Mouse (Mus musculus): ENCODE results near the gene Ltn1. TPM values are rescaled to one million over a fixed set of nuclear protein-coding genes. Genes with fewer than 3 reads are reported as not detected.

The Ltn1 gene
- polyA plus RNA-seq (2012; rRNA removed): 9.8 and 11.1 TPM in 2 replicates

DNA sequence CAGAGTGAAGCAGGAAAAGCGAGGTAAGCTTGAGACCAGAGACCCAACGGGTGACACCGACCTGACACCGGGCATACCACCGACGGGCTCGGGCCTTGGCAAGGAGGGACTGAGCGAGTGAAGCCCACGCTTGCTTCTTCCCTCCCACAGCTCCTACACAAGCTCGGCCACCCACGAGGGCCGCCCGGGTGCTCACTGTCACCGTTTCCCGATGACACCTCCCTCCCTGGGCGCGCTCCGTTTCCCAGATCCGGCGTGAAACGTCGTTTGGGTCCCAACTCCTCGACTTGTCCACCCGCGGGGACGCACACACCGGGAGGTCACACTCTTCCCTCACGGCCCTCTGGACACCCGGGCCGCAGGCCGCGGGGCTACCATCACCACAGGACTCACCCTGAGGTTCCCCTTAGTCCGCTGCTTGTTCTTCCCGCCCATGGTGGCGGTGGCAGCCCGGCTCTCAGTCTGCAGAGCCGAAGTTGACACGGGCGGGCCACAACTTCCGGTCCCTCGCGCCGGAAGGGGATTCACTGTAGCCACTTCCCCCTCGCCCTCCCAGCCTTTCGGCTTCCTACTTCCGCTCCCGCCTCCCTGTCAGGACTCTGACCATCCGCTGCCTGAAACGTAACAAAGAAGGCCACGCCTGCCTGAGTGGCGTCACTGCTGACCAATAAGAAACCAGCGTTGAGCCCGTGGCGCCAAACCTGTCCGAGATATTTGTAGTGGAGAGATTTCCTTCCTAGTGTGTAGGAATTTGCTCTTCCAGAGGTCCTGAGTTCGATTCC, at the start of gene Ltn1:
TSS of gene Ltn1 (minus strand) at position 580 of the 782 bp plus-strand sequence.
- H3K36me3 ChIP-seq (ENCODE audit: control insufficient read depth, insufficient read depth, low read length): no peaks in the 10 kb centered on the region
- H3K27ac ChIP-seq (ENCODE audit: control insufficient read depth, insufficient read depth, low read length): no peak within 1 kb of the TSS
- WGBS: under 1% methylated on average over 56 of the region's 56 CpGs
- no peak for TF ChIP-seq CTCF (IDR thresholded peaks at IDR 0.05; ENCODE audit: borderline replicate concordance, control insufficient read depth, extremely low read depth, insufficient read depth, low read length, poor library complexity)
- TF ChIP-seq POLR2A (IDR thresholded peaks at IDR 0.05; ENCODE audit: control insufficient read depth, extremely low read depth, insufficient read depth, low read length, poor library complexity): 0 out of 2 replicates have a peak, but pooled peaks have one; percentile 44
- peak within 1 kb of the TSS; percentile 84 for H3K4me3 ChIP-seq (ENCODE audit: control insufficient read depth, insufficient read depth, low read length)
- no peaks in the 10 kb centered on the region for H3K27me3 ChIP-seq (ENCODE audit: control insufficient read depth, insufficient read depth, low read length)
- H3K4me1 ChIP-seq (replicated peaks; ENCODE audit: control insufficient read depth, insufficient read depth, low read length): peaks cover 4% of the 10 kb centered on the region
- DNase-seq: peak; percentile 96

GRCm38 (mm10) chr16:87470579-87470978, 38.2 kb upstream of the Ltn1 start:
- 94% methylated on average over 4 of the region's 4 CpGs for WGBS
- Histone ChIP-seq H3K36me3 (ENCODE audit: control insufficient read depth, insufficient read depth, low read length) (peaks cover 79% of the 10 kb centered on the region), H3K27me3 (ENCODE audit: control insufficient read depth, insufficient read depth, low read length) (no peaks in the 10 kb centered on the region), H3K4me1 (replicated peaks; ENCODE audit: control insufficient read depth, insufficient read depth, low read length) (no peaks in the 10 kb centered on the region), H3K4me3 (ENCODE audit: control insufficient read depth, insufficient read depth, low read length) (no peak overlapping the region), H3K27ac (ENCODE audit: control insufficient read depth, insufficient read depth, low read length) (no peak overlapping the region)
- no peak for TF ChIP-seq CTCF (IDR thresholded peaks at IDR 0.05; ENCODE audit: borderline replicate concordance, control insufficient read depth, extremely low read depth, insufficient read depth, low read length, poor library complexity)
- no peak for DNase-seq

GRCm38 (mm10) chr16:87458752-87459151, 26.3 kb upstream of the Ltn1 start:
- no peak overlapping the region for H3K4me3 ChIP-seq (ENCODE audit: control insufficient read depth, insufficient read depth, low read length)
- peaks cover 10% of the 10 kb centered on the region for H3K4me1 ChIP-seq (replicated peaks; ENCODE audit: control insufficient read depth, insufficient read depth, low read length)
- peaks cover 24% of the 10 kb centered on the region for H3K36me3 ChIP-seq (ENCODE audit: control insufficient read depth, insufficient read depth, low read length)
- H3K27me3 ChIP-seq (ENCODE audit: control insufficient read depth, insufficient read depth, low read length): no peaks in the 10 kb centered on the region
- TF ChIP-seq POLR2A (IDR thresholded peaks at IDR 0.05; ENCODE audit: control insufficient read depth, extremely low read depth, insufficient read depth, low read length, poor library complexity) (no peak), CTCF (IDR thresholded peaks at IDR 0.05; ENCODE audit: borderline replicate concordance, control insufficient read depth, extremely low read depth, insufficient read depth, low read length, poor library complexity) (no peak)
- 98% methylated on average over 3 of the region's 3 CpGs for WGBS
- no peak for DNase-seq
- H3K27ac ChIP-seq (ENCODE audit: control insufficient read depth, insufficient read depth, low read length): no peak overlapping the region

DNA sequence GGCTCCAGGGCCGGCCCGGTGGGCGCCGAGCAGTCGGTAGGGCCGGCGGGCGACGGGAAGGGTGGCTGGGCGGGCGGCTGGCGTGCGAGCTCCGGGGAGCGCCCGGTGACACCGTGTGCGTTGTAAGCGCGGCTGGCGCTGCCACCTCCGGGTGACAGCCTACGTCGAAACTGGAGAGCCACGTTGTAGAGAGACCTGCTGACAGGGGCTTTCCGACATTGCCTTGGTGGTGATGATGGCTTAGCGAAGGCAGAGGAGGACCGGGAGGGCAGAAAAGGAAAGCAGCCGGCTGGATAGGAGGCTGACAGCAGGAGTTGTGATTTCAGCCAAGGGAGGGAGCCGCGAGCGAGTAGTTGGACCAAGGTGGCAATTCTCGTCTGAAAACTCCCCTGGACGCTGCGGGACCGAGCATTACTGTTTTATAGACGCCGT, 22.8 kb upstream of the Ltn1 start:
- H3K27me3 ChIP-seq (ENCODE audit: control insufficient read depth, insufficient read depth, low read length): no peaks in the 10 kb centered on the region
- under 1% methylated on average over 38 of the region's 38 CpGs for WGBS
- peaks cover 10% of the 10 kb centered on the region for H3K4me1 ChIP-seq (replicated peaks; ENCODE audit: control insufficient read depth, insufficient read depth, low read length)
- no peak overlapping the region for H3K27ac ChIP-seq (ENCODE audit: control insufficient read depth, insufficient read depth, low read length)
- DNase-seq: no peak
- H3K36me3 ChIP-seq (ENCODE audit: control insufficient read depth, insufficient read depth, low read length): peaks cover 6% of the 10 kb centered on the region
- TF ChIP-seq POLR2A (IDR thresholded peaks at IDR 0.05; ENCODE audit: control insufficient read depth, extremely low read depth, insufficient read depth, low read length, poor library complexity): no peak
- no peak; the same call in 1 of the 2 replicates for TF ChIP-seq CTCF (IDR thresholded peaks at IDR 0.05; ENCODE audit: borderline replicate concordance, control insufficient read depth, extremely low read depth, insufficient read depth, low read length, poor library complexity)
- H3K4me3 ChIP-seq (ENCODE audit: control insufficient read depth, insufficient read depth, low read length): peak overlapping the region; percentile 83

DNA sequence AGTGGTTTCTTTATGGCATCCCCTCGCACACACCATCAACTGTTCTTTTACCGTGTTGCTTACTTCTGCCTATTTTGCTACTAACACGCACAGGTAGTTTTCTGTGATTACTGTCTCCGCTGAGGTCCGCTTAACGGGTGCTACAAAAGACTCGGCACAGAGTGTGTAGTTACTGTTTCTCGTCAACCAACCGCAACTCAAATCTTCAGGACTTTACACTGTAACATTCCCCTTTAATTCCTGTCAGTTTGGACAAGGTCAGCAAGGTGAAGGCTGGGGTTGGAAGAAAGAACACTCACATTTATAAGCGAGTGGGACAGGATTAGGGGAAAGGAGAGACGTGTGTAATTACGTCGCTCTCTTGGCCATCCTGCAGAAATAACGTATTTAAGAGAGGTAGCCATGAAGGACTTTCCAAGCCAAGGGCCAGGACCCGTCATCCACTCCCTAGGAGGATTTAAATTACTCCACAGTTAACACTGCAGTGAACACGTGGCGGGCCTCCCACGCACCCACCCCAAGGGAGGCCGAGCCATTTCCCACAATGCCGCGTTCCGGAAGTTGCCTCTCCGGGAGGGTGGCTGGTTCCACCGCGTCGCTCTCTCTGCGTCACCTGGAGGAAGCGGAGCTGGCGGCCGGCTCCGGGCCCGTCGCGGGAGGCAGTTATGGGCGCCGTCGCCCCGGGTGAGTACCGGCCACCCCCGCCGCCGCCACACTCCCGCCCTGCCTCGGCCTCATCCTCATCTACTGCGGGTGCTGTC, 22.2 kb upstream of the Ltn1 start, which contains the start of gene Usp16:
TSS of gene Usp16 (plus strand) at position 285 of the 761 bp plus-strand sequence.
- Histone ChIP-seq H3K36me3 (ENCODE audit: control insufficient read depth, insufficient read depth, low read length) (peaks cover 2% of the 10 kb centered on the region; the same call in 1 of the 2 replicates), H3K27ac (ENCODE audit: control insufficient read depth, insufficient read depth, low read length) (no peak within 1 kb of the TSS), H3K4me3 (ENCODE audit: control insufficient read depth, insufficient read depth, low read length) (peak within 1 kb of the TSS; percentile 83), H3K4me1 (replicated peaks; ENCODE audit: control insufficient read depth, insufficient read depth, low read length) (peaks cover 10% of the 10 kb centered on the region), H3K27me3 (ENCODE audit: control insufficient read depth, insufficient read depth, low read length) (no peaks in the 10 kb centered on the region)
- WGBS: 17% methylated on average over 45 of the region's 45 CpGs
- DNase-seq: peak; percentile 95
- TF ChIP-seq CTCF (IDR thresholded peaks at IDR 0.05; ENCODE audit: borderline replicate concordance, control insufficient read depth, extremely low read depth, insufficient read depth, low read length, poor library complexity): no peak; the same call in 1 of the 2 replicates
- peak; percentile 56; the same call in 1 of the 2 replicates for TF ChIP-seq POLR2A (IDR thresholded peaks at IDR 0.05; ENCODE audit: control insufficient read depth, extremely low read depth, insufficient read depth, low read length, poor library complexity)

- peaks cover 10% of the 10 kb centered on the region for H3K4me1 ChIP-seq (replicated peaks; ENCODE audit: control insufficient read depth, insufficient read depth, low read length)
- WGBS: 100% methylated on average over 2 of the region's 2 CpGs
- no peaks in the 10 kb centered on the region for H3K27me3 ChIP-seq (ENCODE audit: control insufficient read depth, insufficient read depth, low read length)
- DNase-seq: no peak
- TF ChIP-seq POLR2A (IDR thresholded peaks at IDR 0.05; ENCODE audit: control insufficient read depth, extremely low read depth, insufficient read depth, low read length, poor library complexity) (no peak), CTCF (IDR thresholded peaks at IDR 0.05; ENCODE audit: borderline replicate concordance, control insufficient read depth, extremely low read depth, insufficient read depth, low read length, poor library complexity) (no peak)
- no peak overlapping the region for H3K27ac ChIP-seq (ENCODE audit: control insufficient read depth, insufficient read depth, low read length)
- no peak overlapping the region for H3K4me3 ChIP-seq (ENCODE audit: control insufficient read depth, insufficient read depth, low read length)
- H3K36me3 ChIP-seq (ENCODE audit: control insufficient read depth, insufficient read depth, low read length): no peaks in the 10 kb centered on the region
Measured at GRCm38 (mm10) chr16:87453226-87453625, 20.8 kb upstream of the Ltn1 start.
